Comparison of ENCODE assay signal across 8 mouse cellular contexts in the genomic region with DNA sequence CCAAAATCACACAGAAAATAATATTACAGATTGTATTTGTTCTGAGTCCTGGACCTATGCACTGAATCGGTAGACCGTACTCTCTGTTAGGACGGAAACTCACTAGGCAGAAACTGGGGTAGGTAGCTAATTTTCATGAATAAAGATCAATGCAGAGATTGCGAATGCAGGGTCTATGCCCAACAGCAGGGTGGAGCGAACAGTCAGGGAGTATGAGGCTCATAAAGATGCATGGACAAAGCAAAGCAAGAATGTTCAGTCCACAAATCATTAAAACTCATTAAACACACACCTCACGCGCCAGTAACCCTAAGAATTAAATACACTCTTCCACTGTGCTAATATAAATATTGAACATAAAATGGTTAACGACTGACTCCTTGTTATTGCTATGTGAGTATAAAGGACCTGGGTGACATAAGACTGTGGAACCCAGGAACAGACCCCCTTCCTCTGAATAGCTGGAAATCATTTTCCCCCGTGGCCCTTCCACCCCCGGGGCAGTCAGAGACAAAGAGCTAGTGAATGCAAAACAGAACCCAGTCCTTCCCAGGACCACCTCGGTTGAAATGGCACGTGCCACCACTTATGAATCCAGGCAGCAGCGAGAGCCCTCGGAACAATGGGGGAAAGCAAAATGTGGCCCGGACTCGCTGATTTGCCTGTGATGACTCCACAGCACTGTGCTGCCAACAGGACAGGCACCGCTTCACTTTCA.
DNase-seq lines count a peak whose midpoint lies in the region; ATAC-seq and TF ChIP-seq lines count a peak whose summit lies in the region.

No protein-coding gene starts in this region.

- no peak overlapping the region for H3K27ac ChIP-seq in left cerebral cortex, adult 2 months
- no peak overlapping the region for H3K27ac ChIP-seq in forebrain, embryonic 15.5 days (replicated peaks)
- no peak overlapping the region for H3K27ac ChIP-seq in limb, embryonic 14.5 days (replicated peaks; ENCODE audit: low read depth, low read length)

- H3K36me3 ChIP-seq in forebrain, embryonic 15.5 days, result no peaks in the 10 kb centered on the region
- no peaks in the 10 kb centered on the region for H3K36me3 ChIP-seq in limb, embryonic 14.5 days (ENCODE audit: control insufficient read depth, insufficient read depth, low read length)

- 13% methylated on average over 17 of the region's 17 CpGs for WGBS in forebrain, embryonic 15.5 days
- WGBS in limb, embryonic 14.5 days, result 20% methylated on average over 17 of the region's 17 CpGs

- no peak overlapping the region for H3K4me3 ChIP-seq in left cerebral cortex, adult 2 months
- no peak overlapping the region for H3K4me3 ChIP-seq in forebrain, embryonic 15.5 days
- no peak overlapping the region for H3K4me3 ChIP-seq in limb, embryonic 14.5 days (replicated peaks; ENCODE audit: low read length)

- 0 out of 2 replicates have a peak overlapping the region, but pooled peaks have one; percentile 4 for H3K4me2 ChIP-seq in forebrain, embryonic 15.5 days (replicated peaks)
- H3K4me2 ChIP-seq in limb, embryonic 14.5 days (replicated peaks; ENCODE audit: low read depth, low read length, severe bottlenecking), result peak overlapping the region; percentile 23; the same call in 1 of the 2 replicates

- peaks cover 15% of the 10 kb centered on the region for H3K4me1 ChIP-seq in forebrain, embryonic 15.5 days
- peaks cover 13% of the 10 kb centered on the region for H3K4me1 ChIP-seq in limb, embryonic 14.5 days (ENCODE audit: control insufficient read depth, insufficient read depth, low read length)

- no peak overlapping the region for H3K9ac ChIP-seq in forebrain, embryonic 15.5 days (replicated peaks)
- H3K9ac ChIP-seq in limb, embryonic 14.5 days (ENCODE audit: low read depth, low read length, severe bottlenecking), result no peak overlapping the region

- H3K9me3 ChIP-seq in forebrain, embryonic 15.5 days, result no peaks in the 10 kb centered on the region
- no peaks in the 10 kb centered on the region for H3K9me3 ChIP-seq in limb, embryonic 14.5 days (ENCODE audit: control insufficient read depth, low read length)

- peak; percentile 72 for ATAC-seq in forebrain, embryonic 15.5 days (replicated peaks)
- ATAC-seq in limb, embryonic 14.5 days (ENCODE audit: low FRiP score, low read depth), result peak; percentile 45

- TF ChIP-seq CTCF in left cerebral cortex, adult 2 months (IDR thresholded peaks at IDR 0.05), result no peak

- peak; percentile 52 for DNase-seq in left cerebral cortex, postnatal 4 days
- DNase-seq in left cerebral cortex, adult 2 months (ENCODE audit: extremely low spot score in 1 of 2, low spot score in 2 of 2), result no peak
- DNase-seq in limb, embryonic 14.5 days (ENCODE audit: low spot score), result peak; percentile 38
- DNase-seq in retina, postnatal 1 day, result peak; percentile 94
- no peak for DNase-seq in right cerebral cortex, adult 2 months (ENCODE audit: low spot score in 2 of 2)
- no peak for DNase-seq in layer of hippocampus, postnatal 25 days (ENCODE audit: extremely low spot score in 1 of 2, low spot score in 1 of 2)
- DNase-seq in right cerebral cortex, postnatal 10 days (ENCODE audit: low spot score in 2 of 2), result no peak

- intact Hi-C loops in left cerebral cortex, postnatal 4 days (cut with DNase I), result no loop called here
- intact Hi-C loops in left cerebral cortex, adult 2 months (cut with DNase I), result no loop called here

- TF ChIP-seq POLR2A in limb, embryonic 14.5 days (IDR thresholded peaks at IDR 0.05; ENCODE audit: borderline replicate concordance, extremely low read depth, insufficient read depth, insufficient read length), result no peak

- peaks cover 17% of the 10 kb centered on the region; the same call in 1 of the 2 replicates for H3K27me3 ChIP-seq in forebrain, embryonic 15.5 days
- no peaks in the 10 kb centered on the region for H3K27me3 ChIP-seq in limb, embryonic 14.5 days (ENCODE audit: control insufficient read depth, insufficient read depth, low read length)

Comparison
In these comparisons a context has a peak if more than half of its experiments do, and no peak if none do; other contexts are left out.
1. DNase-seq: peak in left cerebral cortex, postnatal 4 days (single experiment), limb, embryonic 14.5 days (single experiment) and retina, postnatal 1 day (single experiment); none in left cerebral cortex, adult 2 months (0 of 2), right cerebral cortex, adult 2 months (0 of 2), layer of hippocampus, postnatal 25 days (0 of 2) and right cerebral cortex, postnatal 10 days (0 of 2).